Mouse (Mus musculus) urinary bladder, postnatal 10 days (tissue): ENCODE measurements around the gene Cptp.

Experiments used
- DNase-seq: peaks from one replicate; pipeline ENCODE4 v3.0.0; 2022; ENCODE audit warnings: low spot score

Gene Cptp

DNA sequence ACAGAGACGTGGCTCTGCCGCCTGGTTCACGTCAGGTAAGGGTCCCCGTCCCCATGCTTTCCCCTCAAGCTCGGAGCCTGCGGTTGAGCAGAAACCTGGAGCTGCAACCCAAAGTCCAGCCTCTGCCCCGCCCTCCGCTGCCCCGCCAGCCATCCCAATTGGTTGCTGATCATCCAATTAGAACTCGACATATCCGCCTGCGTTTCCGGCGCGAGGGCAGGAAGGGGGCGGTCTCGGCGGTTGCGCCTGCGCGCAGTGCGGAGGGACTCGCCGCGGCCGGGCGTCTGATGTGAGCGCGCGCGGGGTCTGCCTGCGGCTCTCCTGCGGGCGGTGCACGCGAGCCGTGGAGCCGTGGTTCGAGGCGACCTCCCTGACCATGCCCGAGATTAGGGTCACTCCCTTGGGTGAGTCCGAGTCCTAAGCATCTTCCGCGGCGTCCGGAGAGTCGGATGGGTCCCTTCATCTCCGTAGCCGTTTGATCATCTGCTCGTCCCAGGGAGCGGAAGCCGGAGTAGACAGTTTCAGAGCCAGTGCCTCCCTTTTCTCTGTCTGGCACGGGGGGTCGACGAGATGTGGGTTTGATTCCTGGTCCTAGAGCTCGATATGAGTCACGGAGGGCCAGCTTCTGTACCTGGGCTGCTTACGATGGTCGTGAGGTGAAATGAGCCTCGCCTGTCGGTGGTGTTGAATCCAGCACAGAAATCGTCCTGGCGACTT lies at the start of gene Cptp, which contains the start of gene Ints11:
TSS of gene Cptp (minus strand) at position 124 of the 717 bp plus-strand sequence.
TSS of gene Ints11 (plus strand) at position 230 of the 717 bp plus-strand sequence.
- peak; percentile 81 for DNase-seq

DNA sequence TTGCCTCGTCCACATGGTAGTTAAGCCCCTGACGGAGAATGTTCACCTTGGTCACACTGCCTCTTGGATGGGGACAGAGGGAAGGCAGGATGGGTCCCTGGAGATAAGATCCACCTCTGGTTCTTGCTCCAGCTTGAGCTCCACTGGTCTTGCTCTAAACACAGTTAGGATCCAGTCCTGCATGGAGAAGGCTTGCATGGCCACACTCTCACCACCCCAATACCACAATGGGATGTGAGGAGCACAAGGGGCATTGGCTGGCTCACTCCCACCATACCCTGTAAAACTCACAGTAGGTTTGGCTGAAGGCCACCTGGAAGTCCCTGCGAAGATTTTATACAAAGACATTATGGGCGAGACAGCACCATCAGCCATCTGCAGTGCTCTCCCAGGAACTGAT lies 39.5 kb upstream of the Cptp start:
- no peak for DNase-seq

DNA sequence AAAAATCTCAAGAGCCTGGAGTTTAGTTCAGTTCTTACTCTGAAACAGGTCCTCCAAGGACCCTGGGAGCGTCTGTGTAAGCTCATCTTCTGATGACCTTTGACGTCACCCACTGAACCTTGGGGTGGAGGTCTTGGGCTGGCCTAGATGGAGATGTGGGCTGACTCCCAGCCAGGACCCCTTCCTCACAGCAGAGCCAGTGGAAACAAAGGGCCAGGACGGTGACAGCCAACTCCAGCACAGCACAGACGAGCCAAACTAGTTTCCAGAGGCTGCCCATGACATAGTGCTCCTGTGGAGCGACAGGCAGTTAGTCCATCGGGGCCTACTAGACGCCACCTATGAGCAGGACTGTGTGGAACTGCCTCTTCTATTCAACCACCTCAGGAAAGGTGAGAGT lies 39.0 kb upstream of the Cptp start:
- DNase-seq, result no peak

DNA sequence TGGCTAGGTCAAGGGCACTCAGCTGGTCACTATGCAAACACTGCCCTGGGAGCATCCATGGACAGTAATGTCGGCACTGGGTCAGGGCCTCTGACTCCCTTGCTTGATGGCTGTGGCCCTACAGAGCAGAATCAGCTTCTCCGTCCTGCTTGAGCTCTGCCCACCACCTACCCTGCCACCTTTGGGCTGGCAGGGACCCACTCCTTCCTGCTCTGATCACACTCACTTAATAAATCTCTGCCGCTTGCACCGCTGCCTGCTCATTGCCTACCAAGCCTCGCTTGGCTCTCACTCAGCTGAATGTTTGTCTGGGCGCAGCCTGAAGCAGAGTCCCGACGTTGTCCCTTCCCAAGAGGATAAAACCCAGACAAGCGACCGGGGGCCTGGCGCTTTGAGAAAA lies 37.8 kb upstream of the Cptp start:
- no peak for DNase-seq

DNA sequence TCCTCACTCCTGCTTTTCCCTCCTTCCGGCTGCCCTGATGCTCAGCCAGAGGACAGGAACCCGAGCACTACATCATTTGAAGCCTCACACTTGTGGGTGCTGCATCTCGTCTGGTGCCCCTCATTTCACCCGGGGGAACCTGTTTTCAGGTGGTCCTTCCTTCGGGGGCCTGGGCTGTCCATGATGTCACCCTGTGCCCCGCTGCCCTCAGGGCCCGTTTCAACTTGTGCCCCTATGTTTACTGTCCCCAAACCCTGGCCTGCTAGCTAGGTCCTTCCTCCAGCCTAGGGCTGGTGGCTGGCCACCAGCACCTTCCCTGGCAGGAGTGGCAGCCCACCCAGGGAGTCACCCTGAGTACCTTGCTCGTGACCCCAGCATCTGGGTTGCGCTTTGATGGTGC lies 36.9 kb upstream of the Cptp start:
- no peak for DNase-seq

DNA sequence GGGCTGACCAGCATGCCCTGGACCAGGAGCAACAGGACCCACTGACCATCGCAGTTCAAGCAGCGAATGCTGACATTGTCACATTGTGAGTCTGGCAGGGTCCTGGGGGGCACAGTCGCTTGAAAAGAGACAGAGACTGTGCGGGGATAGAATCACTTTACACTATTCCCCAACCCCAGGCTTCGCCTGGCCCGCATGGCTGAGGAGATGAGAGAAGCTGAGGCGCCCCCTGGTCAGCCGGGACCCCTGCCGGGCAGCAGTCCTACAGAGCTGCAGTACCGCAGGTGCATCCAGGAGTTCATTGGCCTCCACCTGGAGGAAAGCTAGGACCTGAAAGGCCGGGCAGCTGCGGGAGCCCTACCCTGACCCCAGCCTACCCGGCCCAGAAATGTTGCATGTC lies 36.4 kb upstream of the Cptp start:
- DNase-seq, result no peak

DNA sequence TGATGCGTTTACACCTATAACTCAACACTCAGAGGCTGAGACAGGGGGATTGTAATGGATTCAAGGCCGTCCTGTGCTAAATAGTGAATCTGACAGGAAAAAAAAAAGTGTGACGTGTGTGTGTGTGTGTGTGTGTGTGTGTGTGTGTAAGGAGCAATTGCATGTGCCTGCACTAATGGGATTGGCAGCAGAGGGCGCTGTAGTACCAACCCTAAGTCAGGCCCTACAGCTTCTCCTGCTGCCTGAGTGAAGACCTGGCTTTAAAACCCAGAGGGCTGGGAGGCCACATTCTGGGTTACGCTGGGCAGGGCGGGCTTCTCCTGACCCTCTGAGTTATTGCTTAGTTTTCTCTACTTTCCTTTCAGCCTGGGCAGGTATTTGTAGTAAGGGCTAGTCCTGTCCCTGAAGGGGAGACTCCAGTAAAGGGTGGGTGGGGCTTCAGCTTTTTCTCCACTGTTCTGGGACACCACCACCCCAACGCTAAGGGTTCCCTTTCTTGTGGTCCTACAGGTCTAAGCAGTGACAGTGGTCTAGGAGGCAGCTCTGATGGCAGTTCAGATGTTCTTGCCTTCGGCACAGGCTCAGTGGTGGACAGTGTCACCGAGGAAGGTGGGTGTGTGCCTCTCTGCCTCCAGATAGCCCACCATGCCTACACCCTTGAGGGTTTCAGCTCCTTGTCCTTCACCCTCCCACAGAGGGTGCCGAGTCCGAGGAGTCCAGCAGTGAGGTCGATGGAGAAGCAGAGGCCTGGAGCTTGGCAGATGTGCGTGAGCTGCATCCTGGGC lies 35.3 kb upstream of the Cptp start:
- DNase-seq, result no peak

DNA sequence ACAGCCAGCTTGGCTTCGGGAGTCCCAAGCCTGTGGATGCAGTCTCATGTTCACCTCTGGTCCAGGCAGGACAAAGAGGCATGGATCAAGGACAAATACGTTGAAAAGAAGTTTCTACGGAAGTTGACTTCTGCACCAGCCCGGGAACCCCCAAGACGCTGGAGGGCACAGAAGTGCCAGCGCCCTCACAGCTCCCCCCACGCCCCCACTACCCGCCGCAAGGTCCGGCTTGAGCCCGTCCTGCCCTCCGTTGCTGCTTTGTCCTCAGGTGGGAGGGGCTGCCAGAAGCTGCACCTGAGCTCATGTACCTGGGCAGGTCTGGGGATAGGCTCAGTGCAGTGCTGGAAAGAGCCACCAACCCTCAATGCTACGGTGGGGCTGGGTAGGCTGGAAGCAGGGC lies 34.0 kb upstream of the Cptp start:
- no peak for DNase-seq

DNA sequence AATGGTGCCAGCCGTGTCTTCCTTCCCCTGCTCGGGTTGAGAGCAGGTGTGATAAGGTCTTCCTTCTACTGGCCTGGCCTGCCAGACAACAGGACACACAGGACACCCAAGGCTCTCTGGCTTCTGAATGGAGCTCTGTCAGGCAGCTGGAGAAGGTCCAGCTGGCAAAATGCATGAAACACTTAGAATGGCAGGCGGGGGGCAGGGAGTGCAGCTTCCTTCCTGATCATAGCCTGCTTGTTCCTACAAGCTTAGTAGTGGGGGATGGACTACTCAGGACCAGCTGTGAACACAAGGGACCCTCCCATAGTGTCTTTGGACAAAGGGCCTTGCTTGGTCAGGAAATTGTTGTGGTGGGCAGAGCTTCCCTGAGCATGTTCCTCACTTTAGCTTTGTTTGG lies 32.0 kb upstream of the Cptp start:
- DNase-seq, result no peak

DNA sequence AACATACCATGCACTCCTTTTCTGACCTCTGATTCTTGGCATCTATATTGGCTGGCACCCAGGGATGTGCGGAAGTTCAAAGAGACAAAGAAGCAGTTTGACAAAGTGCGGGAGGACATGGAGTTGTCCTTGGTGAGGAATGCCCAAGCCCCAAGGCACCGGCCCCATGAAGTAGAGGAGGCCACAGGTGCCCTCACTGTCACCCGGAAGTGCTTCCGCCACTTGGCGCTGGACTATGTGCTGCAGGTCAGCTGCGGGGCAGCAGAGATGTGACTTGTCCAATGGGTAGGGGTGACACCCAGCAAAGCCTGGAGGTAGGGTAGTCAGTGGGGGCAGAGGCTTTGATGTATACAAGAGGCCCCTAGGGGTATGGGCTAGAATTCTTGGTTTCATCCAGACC lies 30.1 kb upstream of the Cptp start:
- DNase-seq, result no peak

DNA sequence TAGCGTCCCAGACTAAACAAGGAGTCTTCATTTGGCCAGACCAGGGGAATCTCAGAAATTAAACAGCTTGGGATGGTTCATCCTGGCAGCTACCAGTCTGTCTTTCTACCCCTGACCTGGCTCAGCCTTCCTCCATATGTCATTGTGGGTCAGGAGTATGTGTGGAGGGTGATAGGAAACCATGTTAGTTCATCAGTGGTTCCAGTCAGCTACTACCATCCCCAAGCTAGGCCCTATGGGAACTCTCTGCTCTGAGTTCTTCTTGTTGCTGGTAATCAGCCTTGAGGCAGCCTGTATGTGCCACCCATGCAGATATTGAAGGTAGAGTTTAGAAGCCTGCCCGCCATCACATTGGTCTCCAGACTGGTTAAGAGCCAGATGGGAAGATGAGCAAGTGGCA lies 29.1 kb upstream of the Cptp start:
- no peak for DNase-seq

DNA sequence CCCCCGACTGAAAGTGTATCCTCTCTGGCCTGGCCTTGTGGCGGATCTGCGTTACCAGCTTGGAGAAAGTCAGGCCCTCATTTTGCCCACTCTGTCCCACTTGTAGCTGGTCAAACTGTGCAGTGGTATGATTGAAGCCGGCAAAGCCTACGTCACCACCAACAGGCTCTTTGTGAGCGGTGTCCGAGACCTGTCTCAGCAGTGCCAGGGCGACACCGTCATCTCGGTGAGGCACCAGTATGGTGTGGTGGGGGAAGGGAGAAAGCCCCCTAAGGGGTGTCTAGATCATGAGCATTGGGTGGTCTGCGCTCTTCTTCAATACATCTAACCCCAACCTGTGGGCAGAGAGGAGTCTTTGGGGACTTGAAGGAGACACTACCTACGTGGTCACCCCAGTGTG lies 27.2 kb upstream of the Cptp start:
- DNase-seq, result no peak

DNA sequence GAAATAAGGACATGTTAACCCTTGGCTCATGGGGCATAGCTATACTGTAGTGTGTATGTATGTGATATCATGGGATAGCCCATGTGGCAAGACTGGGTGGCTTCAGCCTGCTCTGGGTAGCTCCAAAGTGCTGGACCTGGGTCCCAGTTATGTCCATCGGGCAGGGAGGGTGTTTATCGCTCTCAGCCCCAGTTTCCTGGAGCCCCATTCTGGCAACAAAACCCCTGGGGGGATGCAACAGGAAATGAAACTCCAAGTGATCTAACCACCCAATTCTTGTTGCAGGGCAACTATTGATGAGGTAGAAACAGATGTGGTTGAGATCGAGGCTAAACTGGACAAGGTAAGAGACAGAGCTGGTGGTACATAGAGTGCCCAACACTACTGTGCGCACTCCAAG lies 26.6 kb upstream of the Cptp start:
- DNase-seq, result no peak

DNA sequence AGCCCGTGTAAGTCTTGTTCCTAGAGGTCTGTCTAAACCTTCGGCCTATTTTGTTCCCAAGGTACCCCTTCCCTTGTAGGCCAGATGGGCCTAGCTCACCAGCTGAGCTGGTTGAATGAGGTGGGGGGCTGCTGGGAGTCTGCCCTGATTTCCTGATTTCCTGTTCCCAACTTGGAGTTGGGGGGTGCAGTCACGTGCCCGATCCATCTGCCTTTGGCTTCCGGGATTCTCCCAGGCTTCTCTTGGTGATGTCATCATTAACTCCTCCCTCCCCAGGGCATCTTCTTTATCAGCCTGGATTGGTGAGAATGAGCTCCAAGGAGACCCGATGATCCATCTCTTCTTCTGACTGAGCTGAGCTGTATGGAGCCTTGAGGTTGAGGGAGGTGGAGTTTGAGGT lies 26.0 kb upstream of the Cptp start:
- no peak for DNase-seq

DNA sequence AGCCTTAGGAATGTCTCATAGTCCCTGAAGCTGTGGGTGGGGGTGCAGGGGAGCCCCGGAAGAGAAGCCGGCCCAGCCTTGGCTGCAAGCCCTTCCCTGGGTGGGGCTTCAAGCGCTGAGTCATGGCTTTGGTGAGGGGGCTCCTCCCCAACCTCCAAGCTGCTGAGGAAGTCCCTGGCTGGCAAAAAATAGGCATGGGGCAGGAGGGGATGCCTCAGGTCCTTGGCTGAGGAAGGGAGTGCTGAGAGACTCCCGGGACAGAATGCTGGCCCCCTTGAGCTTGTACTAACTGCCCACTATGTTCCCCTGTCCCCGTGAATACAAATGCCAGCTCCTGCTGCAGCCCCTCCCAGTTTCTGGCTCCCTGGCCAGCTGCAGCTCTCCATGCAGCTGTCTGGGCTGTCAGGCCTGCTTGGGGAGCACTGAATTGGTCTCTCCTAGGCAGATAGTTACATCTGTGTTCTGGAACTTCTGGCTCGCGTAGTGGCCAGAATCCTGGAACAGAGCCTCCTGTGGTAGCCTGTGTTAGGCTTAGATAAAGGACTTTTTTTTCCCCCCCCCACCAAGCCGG lies 25.2 kb upstream of the Cptp start:
- no peak for DNase-seq

DNA sequence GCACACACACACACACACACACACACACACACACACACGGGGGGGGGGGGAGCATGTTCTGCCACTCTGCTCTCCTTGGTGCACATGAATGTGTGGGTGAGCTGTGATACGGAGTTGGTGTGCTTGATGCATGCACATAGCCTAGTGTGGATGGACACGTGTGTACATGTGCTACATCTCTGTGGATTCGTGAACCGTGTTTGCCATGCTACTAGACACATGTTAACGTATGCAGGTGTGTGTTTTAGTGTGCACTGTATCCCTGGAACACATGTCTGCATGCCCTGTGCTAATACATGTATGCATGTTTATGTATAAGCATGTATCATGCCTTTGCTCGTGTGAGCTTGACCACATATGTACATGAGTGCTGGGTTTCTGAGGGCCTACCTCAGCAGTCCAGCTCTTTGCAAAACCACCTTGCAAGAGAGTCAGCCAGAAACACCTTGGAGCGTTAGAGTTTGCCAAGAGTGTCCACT lies 24.0 kb upstream of the Cptp start:
- no peak for DNase-seq

DNA sequence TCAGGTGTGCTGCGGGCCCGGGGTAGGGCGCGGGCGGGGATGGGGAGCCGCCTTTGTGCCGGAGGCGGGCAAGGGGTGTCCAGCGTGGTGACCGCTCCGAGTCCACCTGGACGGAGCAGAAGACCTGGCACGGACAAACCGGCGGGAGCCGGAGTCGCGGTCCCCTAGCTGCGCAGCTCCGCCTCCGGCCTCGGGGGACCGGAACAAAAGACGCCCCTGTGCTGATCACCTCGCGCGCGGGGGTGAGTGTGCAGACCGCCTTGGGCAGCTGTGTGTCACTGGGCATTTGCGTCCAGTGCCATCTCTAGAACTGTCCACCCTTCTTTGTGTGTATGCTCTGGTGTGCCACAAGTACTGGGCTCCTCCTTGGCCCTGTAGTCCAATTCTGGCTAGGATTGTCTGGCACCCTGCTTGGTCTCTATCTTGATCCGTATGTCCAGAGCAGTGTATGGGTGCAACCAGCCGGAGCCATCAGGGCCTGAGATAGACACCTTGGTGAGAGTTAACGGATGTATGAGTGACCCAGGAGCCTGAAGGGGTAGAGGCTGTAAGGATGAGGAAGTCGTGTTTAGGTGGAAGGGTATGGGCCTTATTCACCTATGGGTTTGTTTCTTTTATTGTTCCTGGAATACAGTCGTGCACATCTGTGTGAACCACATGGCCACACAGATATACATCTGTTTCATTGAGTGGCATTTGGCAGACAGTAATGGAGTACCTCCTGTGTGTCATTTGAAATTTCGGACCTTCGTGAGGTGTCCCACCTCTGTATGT lies 23.4 kb upstream of the Cptp start:
- no peak for DNase-seq

DNA sequence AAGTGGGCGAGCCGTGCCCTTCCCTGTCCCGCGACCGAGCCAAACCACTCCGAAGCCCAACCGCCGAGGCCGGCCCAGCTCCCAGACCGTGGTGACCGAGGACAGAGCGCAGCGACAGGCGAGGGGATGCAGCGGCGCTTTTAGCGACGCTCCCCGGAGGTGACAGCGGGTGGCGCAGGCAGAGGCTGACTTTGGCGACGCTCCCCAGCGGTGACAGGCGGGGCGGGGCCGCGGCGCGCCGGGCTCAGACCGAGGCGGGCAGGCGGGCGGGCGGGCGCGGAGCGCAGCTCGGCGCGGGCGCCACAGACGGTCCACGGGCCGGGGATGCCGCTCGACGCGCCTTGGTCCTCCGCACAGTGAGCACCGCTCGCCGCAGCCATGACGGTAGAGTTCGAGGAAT lies 22.8 kb upstream of the Cptp start:
- no peak for DNase-seq

DNA sequence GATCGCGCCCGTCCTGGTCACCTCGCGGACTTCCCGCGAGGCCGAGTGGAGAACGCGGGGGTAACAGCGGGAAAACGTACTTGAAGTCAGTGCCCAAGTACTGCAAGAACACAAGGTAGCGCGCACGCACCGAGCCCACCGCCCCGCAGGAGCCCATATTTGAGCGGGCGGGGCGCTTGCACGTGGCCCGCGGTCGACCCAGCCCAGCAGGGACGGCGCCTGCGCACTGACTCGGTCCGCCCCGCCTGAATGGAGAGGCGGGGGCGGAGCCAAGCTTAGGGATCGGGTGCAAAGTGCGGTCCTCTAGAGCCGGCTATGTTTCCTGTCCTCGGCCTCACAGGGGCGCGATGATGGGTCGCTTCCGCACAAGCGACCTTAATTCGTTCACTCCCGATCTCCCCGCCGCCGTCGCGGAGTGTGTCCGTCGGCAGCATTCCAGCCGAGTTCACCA lies 22.3 kb upstream of the Cptp start, which contains the start of the genes Pusl1 and Acap3:
TSS of gene Pusl1 (minus strand) at position 231 of the 451 bp plus-strand sequence.
TSS of gene Acap3 (plus strand) at position 272 of the 451 bp plus-strand sequence.
- DNase-seq, result peak; percentile 91

DNA sequence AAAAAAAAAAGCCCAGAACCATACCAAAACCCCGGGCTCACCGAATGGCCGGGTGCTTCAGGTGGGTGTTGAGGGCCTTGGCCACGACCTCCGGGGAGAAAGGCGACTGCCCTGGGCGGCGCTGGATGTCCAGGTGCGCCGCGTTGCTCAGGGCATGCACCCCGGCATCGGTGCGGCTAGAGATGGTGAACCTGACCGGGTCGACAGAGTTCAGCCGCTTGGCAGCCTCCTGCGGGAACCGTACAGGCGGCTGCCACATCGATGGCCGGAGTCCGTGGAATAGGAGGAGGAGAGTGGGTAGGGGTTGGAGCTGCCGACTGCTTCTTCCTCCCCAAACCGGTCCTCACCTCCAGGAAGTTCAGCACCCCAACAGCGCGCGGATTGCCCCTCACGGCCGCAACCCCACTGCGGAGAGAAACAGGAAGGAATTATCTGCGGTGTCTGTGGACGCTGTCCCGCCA lies 21.8 kb upstream of the Cptp start:
- no peak for DNase-seq

DNA sequence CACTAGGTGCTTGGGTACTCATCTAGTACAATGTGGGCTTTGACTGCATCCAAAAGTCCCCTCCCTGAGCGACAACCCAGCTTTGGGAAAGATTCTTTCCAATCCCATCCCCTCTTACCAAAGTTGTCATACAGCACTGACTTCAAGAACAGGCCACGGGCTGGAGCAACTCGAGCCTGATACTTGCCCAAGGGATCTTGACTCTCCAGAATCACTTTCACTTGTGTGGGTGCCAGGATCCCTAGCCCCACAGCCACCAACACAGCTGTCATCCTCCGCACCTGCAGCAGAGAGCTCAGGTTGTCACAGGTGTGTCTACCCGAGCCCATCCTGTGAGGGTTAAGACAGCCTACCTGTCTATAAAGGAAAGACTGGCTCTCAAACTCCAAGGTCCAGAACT lies 20.1 kb upstream of the Cptp start:
- DNase-seq, result no peak

DNA sequence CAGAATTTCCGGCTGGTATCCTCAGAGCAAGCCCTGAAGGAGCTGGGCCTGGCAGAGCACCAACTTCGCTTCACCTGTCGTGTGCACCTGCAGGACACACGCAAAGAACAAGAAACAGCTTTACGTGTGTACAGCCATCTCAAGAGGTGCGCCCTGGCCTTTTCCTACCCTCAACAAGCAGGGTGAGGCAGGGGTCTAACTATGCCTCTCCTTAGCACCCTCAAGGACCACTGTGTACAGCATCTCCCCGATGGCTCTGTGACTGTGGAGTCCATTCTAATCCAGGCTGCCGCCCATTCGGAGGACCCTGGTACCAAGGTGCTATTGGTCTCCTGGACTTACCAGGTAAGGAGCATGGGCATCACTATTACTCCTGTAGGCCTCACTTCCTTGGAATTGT lies 18.9 kb upstream of the Cptp start:
- no peak for DNase-seq
